Comparison of ENCODE assay signal across 8 mouse cellular contexts in the genomic region with DNA sequence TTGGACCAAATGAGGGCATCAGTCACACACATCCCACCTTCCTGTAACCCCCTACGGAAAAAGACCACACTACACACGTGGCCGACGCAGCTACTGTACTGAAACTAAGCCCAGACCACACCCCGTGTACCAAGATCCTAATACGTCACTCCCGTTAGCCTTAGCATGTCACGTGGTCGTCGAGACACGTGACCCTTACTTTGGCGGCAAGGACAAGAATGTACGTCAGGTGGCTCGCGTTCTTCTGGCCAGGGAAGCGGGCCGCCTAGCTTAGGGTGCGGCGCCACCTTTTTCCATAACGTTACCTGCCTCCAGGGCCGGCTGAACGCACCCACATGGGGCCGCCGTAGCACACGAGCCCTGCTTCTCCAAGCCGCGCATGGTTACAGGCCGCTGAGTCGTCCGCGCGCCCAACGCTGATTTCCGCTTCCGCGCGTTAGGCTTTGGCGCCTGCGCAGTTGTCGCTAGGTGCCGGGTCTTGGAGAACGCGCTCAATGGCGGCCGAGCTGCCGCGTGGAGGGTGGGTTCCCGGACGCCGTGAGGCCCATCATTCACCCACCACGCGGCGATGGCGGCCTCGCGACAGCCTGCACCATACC. TPM values are rescaled to one million over a fixed set of nuclear protein-coding genes. Genes with fewer than 3 reads are reported as not detected.
A peak's percentile ranks its signal among the peaks of the same experiment; 100 is the strongest.
DNase-seq lines count a peak whose midpoint lies in the region; ATAC-seq and TF ChIP-seq lines count a peak whose summit lies in the region.

A gene (minus strand): TSS at position 425 of the 599 bp plus-strand sequence.

- peak within 1 kb of the TSS; percentile 79 for H3K4me2 ChIP-seq in forebrain, embryonic 16.5 days (ENCODE audit: low read length)
- H3K4me2 ChIP-seq in lung, embryonic 14.5 days, result peak within 1 kb of the TSS; percentile 68

- H3K9ac ChIP-seq in forebrain, embryonic 16.5 days (replicated peaks; ENCODE audit: low read depth, low read length), result peak within 1 kb of the TSS; percentile 89
- H3K9ac ChIP-seq in lung, embryonic 14.5 days, result peak within 1 kb of the TSS; percentile 81

- H3K36me3 ChIP-seq in G1E (replicated peaks), result peaks cover 62% of the 10 kb centered on the region
- peaks cover 3% of the 10 kb centered on the region; the same call in 1 of the 2 replicates for H3K36me3 ChIP-seq in forebrain, embryonic 16.5 days (ENCODE audit: control insufficient read depth, insufficient read depth)
- H3K36me3 ChIP-seq in lung, embryonic 14.5 days (ENCODE audit: insufficient read depth), result peaks cover 24% of the 10 kb centered on the region
- peaks cover 15% of the 10 kb centered on the region for H3K36me3 ChIP-seq in thymus, adult 2 months (ENCODE audit: control insufficient read depth, insufficient read depth, low read length)

- peak within 1 kb of the TSS; percentile 79 for H3K4me3 ChIP-seq in G1E (ENCODE audit: low read depth, low read length)
- H3K4me3 ChIP-seq in forebrain, embryonic 16.5 days (replicated peaks; ENCODE audit: low read length), result peak within 1 kb of the TSS; percentile 75
- peak within 1 kb of the TSS; percentile 77 for H3K4me3 ChIP-seq in layer of hippocampus, adult 2 months
- H3K4me3 ChIP-seq in lung, embryonic 14.5 days (ENCODE audit: low read depth, low read length), result peak within 1 kb of the TSS; percentile 61
- peak within 1 kb of the TSS; percentile 72 for H3K4me3 ChIP-seq in olfactory bulb, adult 2 months (ENCODE audit: insufficient read depth, low read depth, low read length)
- H3K4me3 ChIP-seq in thymus, adult 2 months (ENCODE audit: control insufficient read depth, insufficient read depth, low read length), result peak within 1 kb of the TSS; percentile 85

- peaks cover 28% of the 10 kb centered on the region for H3K4me1 ChIP-seq in G1E (ENCODE audit: insufficient read depth, low read depth, low read length)
- peaks cover 4% of the 10 kb centered on the region for H3K4me1 ChIP-seq in forebrain, embryonic 16.5 days (replicated peaks; ENCODE audit: control insufficient read depth, insufficient read depth, low read length)
- H3K4me1 ChIP-seq in lung, embryonic 14.5 days (ENCODE audit: insufficient read depth), result no peaks in the 10 kb centered on the region
- no peaks in the 10 kb centered on the region for H3K4me1 ChIP-seq in olfactory bulb, adult 2 months (ENCODE audit: control insufficient read depth, insufficient read depth, low read length)
- no peaks in the 10 kb centered on the region for H3K4me1 ChIP-seq in thymus, adult 2 months (replicated peaks; ENCODE audit: control insufficient read depth, insufficient read depth, low read length)

- TF ChIP-seq POLR2A in olfactory bulb, adult 2 months (IDR thresholded peaks at IDR 0.05; ENCODE audit: insufficient read depth, low read depth, low read length), result peak; percentile 98
- TF ChIP-seq POLR2A in thymus, adult 2 months (IDR thresholded peaks at IDR 0.05; ENCODE audit: control insufficient read depth, extremely low read depth, insufficient read depth, low read length, poor library complexity), result peak; percentile 97

- no peaks in the 10 kb centered on the region for H3K9me3 ChIP-seq in G1E (replicated peaks)
- H3K9me3 ChIP-seq in forebrain, embryonic 16.5 days (ENCODE audit: control insufficient read depth, low read length), result no peaks in the 10 kb centered on the region
- H3K9me3 ChIP-seq in lung, embryonic 14.5 days (ENCODE audit: low read depth, low read length), result no peaks in the 10 kb centered on the region

- peak; percentile 85 for DNase-seq in G1E (ENCODE audit: low spot score)
- DNase-seq in cerebellum, adult 18-20 months, result peak; percentile 92 to 96
- DNase-seq in heart, postnatal 36 days, result peak; percentile 95 to 96
- DNase-seq in layer of hippocampus, adult 2 months (ENCODE audit: low spot score in 2 of 2), result peak; percentile 91
- peak; percentile 99 for DNase-seq in lung, embryonic 14.5 days
- DNase-seq in thymus, adult 2 months, result peak; percentile 94

- ATAC-seq in G1E (ENCODE audit: extremely low read depth, insufficient number of reproducible peaks, low FRiP score, poor library complexity, severe bottlenecking), result peak; percentile 94
- ATAC-seq in forebrain, embryonic 16.5 days, result peak; percentile 95
- peak; percentile 98 for ATAC-seq in lung, embryonic 14.5 days (ENCODE audit: insufficient read depth)

- TF ChIP-seq CTCF in G1E (IDR thresholded peaks at IDR 0.05; ENCODE audit: low read depth, low read length), result no peak
- no peak for TF ChIP-seq CTCF in layer of hippocampus, adult 2 months (conservative IDR thresholded peaks at IDR 0.05)
- TF ChIP-seq CTCF in lung, embryonic 14.5 days (IDR thresholded peaks at IDR 0.05; ENCODE audit: low read depth), result peak; percentile 15; the same call in 1 of the 2 replicates
- no peak for TF ChIP-seq CTCF in olfactory bulb, adult 2 months (IDR thresholded peaks at IDR 0.05; ENCODE audit: insufficient read depth, low read depth, low read length)
- peak; percentile 62; the same call in 1 of the 2 replicates for TF ChIP-seq CTCF in thymus, adult 2 months (IDR thresholded peaks at IDR 0.05; ENCODE audit: borderline replicate concordance, control insufficient read depth, extremely low read depth, insufficient read depth, low read length, poor library complexity)

- under 1% methylated on average over 56 of the region's 56 CpGs for WGBS in forebrain, embryonic 16.5 days
- WGBS in lung, embryonic 14.5 days, result under 1% methylated on average over 56 of the region's 56 CpGs
- under 1% methylated on average over 56 of the region's 56 CpGs for WGBS in olfactory bulb, adult 2 months
- under 1% methylated on average over 56 of the region's 56 CpGs for WGBS in thymus, adult 2 months

- intact Hi-C loops in heart, postnatal 36 days (cut with DNase I), result loop anchor here (5.0 kb wide), 1 partner anchor 82 kb away; no protein-coding TSS in a partner anchor

- no peaks in the 10 kb centered on the region for H3K27me3 ChIP-seq in G1E (ENCODE audit: insufficient read depth, low read length)
- H3K27me3 ChIP-seq in forebrain, embryonic 16.5 days (replicated peaks; ENCODE audit: control insufficient read depth, insufficient read depth, low read length), result no peaks in the 10 kb centered on the region
- H3K27me3 ChIP-seq in lung, embryonic 14.5 days (ENCODE audit: insufficient read depth, low read length), result no peaks in the 10 kb centered on the region
- H3K27me3 ChIP-seq in thymus, adult 2 months (ENCODE audit: control insufficient read depth, insufficient read depth, low read length), result no peaks in the 10 kb centered on the region

- H3K27ac ChIP-seq in forebrain, embryonic 16.5 days (ENCODE audit: low read length), result peak within 1 kb of the TSS; percentile 88
- H3K27ac ChIP-seq in layer of hippocampus, adult 2 months, result peak within 1 kb of the TSS; percentile 100
- H3K27ac ChIP-seq in lung, embryonic 14.5 days (ENCODE audit: low read depth), result peak within 1 kb of the TSS; percentile 92
- peak within 1 kb of the TSS; percentile 96 for H3K27ac ChIP-seq in olfactory bulb, adult 2 months (ENCODE audit: insufficient read depth, low read depth, low read length)
- peak within 1 kb of the TSS; percentile 75 for H3K27ac ChIP-seq in thymus, adult 2 months (ENCODE audit: control insufficient read depth, insufficient read depth, low read length)

RNA-seq across cellular contexts. Expression of the gene that starts here (rescaled TPM):
- total RNA-seq in G1E (2014; fragmentation: Nextera tagmentation) (7.1 and 12.9 TPM in 2 replicates), G1E (2017) (17.9 and 20.4 TPM in 2 replicates)
- 2.9 and 4.2 TPM in 2 replicates for polyA plus RNA-seq in G1E (2012)
- polyA plus RNA-seq in forebrain, embryonic 16.5 days (2015; fragmentation: Nextera tagmentation; extraction: Ambion mirVana), result 12.7 and 13.4 TPM in 2 replicates
- total RNA-seq in heart, postnatal 36 days (2021), result 1 to 10 TPM; 3.4 to 4.2 TPM
- total RNA-seq in layer of hippocampus, adult 2 months (2021), result 1 to 10 TPM; 4.6 to 4.8 TPM
- polyA plus RNA-seq in lung, embryonic 14.5 days (2014; fragmentation: Nextera tagmentation; extraction: Ambion mirVana), result 9.2 and 9.4 TPM in 2 replicates
- polyA plus RNA-seq in olfactory bulb, adult 2 months (2012; ENCODE audit: insufficient read depth, insufficient read length, low replicate concordance, missing spikeins), result not detected in 2 replicates
- 11.9 and 13.5 TPM in 2 replicates for polyA plus RNA-seq in thymus, adult 2 months (2012; rRNA removed)

Comparison
In these comparisons a context has a peak if more than half of its experiments do, and no peak if none do; other contexts are left out.
1. Peak in every context shown above with its lines: DNase-seq, ATAC-seq, H3K4me3 ChIP-seq and H3K27ac ChIP-seq.
2. CTCF ChIP-seq: peak in lung, embryonic 14.5 days (single experiment) and thymus, adult 2 months (single experiment); none in G1E (single experiment), layer of hippocampus, adult 2 months (single experiment) and olfactory bulb, adult 2 months (single experiment).